Mouse (Mus musculus): ENCODE measurements around the gene Usp10. TPM values are rescaled to one million over a fixed set of nuclear protein-coding genes. Genes with fewer than 3 reads are reported as not detected.

Gene Usp10
- polyA plus RNA-seq, 1 experiment from 2014 or later, result 187 TPM

GRCm38 (mm10) chr8:119897933-119898332 is 12.2 kb upstream of the Usp10 start:
- DNase-seq (ENCODE audit: low spot score), result no peak
- Histone ChIP-seq H3K9me3 (no peaks in the 10 kb centered on the region), H3K27ac (0 out of 2 replicates have a peak overlapping the region, but pooled peaks have one; percentile 53), H3K4me1 (peaks cover 24% of the 10 kb centered on the region), H3K27me3 (ENCODE audit: insufficient read depth, poor library complexity, severe bottlenecking) (peaks cover 28% of the 10 kb centered on the region), H3K4me3 (peak overlapping the region; percentile 29; the same call in 1 of the 2 replicates), H3K36me3 (no peaks in the 10 kb centered on the region)
- 12% methylated on average over 13 of the region's 13 CpGs for WGBS

DNA sequence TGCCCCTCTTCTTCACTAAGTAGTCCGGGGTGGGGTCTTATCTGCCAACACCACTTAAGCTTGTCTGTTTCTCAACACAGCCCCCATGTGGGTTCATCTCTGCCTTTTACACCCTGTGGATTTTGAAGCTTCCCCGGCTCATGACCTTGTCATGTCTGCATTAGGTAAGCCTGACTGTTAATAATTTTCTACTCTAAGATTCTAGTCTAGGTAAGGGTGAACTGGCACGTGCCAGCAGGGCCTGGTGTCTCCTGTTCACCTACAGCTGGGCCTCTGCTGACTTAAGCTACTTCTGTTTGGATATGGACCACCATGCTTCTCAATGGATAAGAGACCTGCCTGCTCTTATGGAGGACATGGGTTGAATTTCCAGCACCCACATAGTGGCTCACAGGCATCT is 8.8 kb upstream of the Usp10 start:
- Histone ChIP-seq H3K4me1 (peaks cover 32% of the 10 kb centered on the region), H3K9me3 (no peaks in the 10 kb centered on the region), H3K27me3 (ENCODE audit: insufficient read depth, poor library complexity, severe bottlenecking) (peaks cover 28% of the 10 kb centered on the region), H3K4me3 (no peak overlapping the region), H3K36me3 (no peaks in the 10 kb centered on the region), H3K27ac (no peak overlapping the region)
- no peak for DNase-seq (ENCODE audit: low spot score)
- WGBS, result 55% methylated on average over 3 of the region's 3 CpGs

- no peak overlapping the region for H3K4me3 ChIP-seq
- no peaks in the 10 kb centered on the region for H3K9me3 ChIP-seq
- H3K36me3 ChIP-seq, result no peaks in the 10 kb centered on the region
- H3K27ac ChIP-seq, result peak overlapping the region; percentile 13; the same call in 1 of the 2 replicates
- no peak for DNase-seq (ENCODE audit: low spot score)
- peaks cover 32% of the 10 kb centered on the region for H3K4me1 ChIP-seq
- H3K27me3 ChIP-seq (ENCODE audit: insufficient read depth, poor library complexity, severe bottlenecking), result peaks cover 26% of the 10 kb centered on the region
- 65% methylated on average over 8 of the region's 8 CpGs for WGBS
Measured at GRCm38 (mm10) chr8:119901952-119902351, 8.2 kb upstream of the Usp10 start.

DNA sequence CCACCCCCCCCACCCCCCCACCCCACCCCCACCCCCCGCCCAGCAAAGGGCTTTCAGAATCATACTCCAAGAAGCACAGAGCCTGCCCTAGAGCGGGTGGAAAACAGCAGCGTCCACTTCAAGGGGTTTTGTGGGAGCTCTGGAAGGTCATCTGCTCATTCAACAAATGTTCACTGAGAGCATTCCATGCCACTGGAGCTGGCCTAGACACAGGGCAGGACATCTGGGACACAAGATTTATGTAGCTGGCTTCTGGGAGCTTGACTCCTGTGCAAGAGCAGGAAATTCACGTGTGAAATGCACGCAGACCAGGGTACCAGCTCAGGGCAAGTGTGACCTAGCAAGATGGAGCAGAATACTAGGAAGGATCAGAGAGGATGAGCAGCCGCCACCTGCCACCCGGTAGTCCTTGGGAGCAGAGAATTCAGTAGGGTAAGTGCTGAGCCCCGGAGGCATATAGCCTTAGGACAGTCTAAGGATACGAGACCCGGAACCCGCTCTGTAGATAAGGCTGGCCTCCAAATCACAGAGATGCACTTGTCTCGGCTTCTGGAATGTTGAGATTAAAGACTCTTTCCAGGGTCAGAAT is 5.7 kb upstream of the Usp10 start:
- H3K9me3 ChIP-seq, result no peaks in the 10 kb centered on the region
- no peak overlapping the region for H3K27ac ChIP-seq
- DNase-seq (ENCODE audit: low spot score), result no peak
- H3K4me3 ChIP-seq, result no peak overlapping the region
- H3K36me3 ChIP-seq, result no peaks in the 10 kb centered on the region
- 29% methylated on average over 12 of the region's 12 CpGs for WGBS
- peaks cover 22% of the 10 kb centered on the region for H3K4me1 ChIP-seq
- H3K27me3 ChIP-seq (ENCODE audit: insufficient read depth, poor library complexity, severe bottlenecking), result peaks cover 2% of the 10 kb centered on the region; the same call in 1 of the 2 replicates

GRCm38 (mm10) chr8:119910547-119911257 is 542 bp downstream of the Usp10 start, which contains the start of gene Gm20388:
Gm20388 (plus strand) TSS chr8:119910841.
- Histone ChIP-seq H3K4me3 (peak within 1 kb of the TSS; percentile 91), H3K27ac (peak within 1 kb of the TSS; percentile 99), H3K4me1 (peaks cover 47% of the 10 kb centered on the region), H3K27me3 (ENCODE audit: insufficient read depth, poor library complexity, severe bottlenecking) (no peaks in the 10 kb centered on the region; the same call in none of the 2 replicates), H3K9me3 (no peaks in the 10 kb centered on the region), H3K36me3 (no peaks in the 10 kb centered on the region; the same call in 1 of the 2 replicates)
- DNase-seq (ENCODE audit: low spot score), result peak; percentile 95
- under 1% methylated on average over 95 of the region's 97 CpGs for WGBS

GRCm38 (mm10) chr8:119911258-119911962 is 1.2 kb downstream of the Usp10 start:
- peaks cover 54% of the 10 kb centered on the region for H3K4me1 ChIP-seq
- under 1% methylated on average over 30 of the region's 30 CpGs for WGBS
- no peak for DNase-seq (ENCODE audit: low spot score)

GRCm38 (mm10) chr8:119912643-119913042 is 2.5 kb downstream of the Usp10 start:
- Histone ChIP-seq H3K9me3 (no peaks in the 10 kb centered on the region), H3K36me3 (peaks cover under 1% of the 10 kb centered on the region; the same call in 1 of the 2 replicates), H3K27me3 (ENCODE audit: insufficient read depth, poor library complexity, severe bottlenecking) (no peaks in the 10 kb centered on the region; the same call in none of the 2 replicates), H3K4me3 (peak overlapping the region; percentile 91), H3K4me1 (peaks cover 66% of the 10 kb centered on the region), H3K27ac (no peak overlapping the region)
- no peak for DNase-seq (ENCODE audit: low spot score)
- WGBS, result 49% methylated on average over 6 of the region's 6 CpGs

More at GRCm38 (mm10) chr8:119911258-119911962, 1.2 kb downstream of the Usp10 start:
- no peaks in the 10 kb centered on the region; the same call in none of the 2 replicates for H3K27me3 ChIP-seq (ENCODE audit: insufficient read depth, poor library complexity, severe bottlenecking)
- peak overlapping the region; percentile 91 for H3K4me3 ChIP-seq
- no peaks in the 10 kb centered on the region; the same call in 1 of the 2 replicates for H3K36me3 ChIP-seq
- peak overlapping the region; percentile 99 for H3K27ac ChIP-seq
- no peaks in the 10 kb centered on the region for H3K9me3 ChIP-seq

- Histone ChIP-seq H3K4me3 (peak overlapping the region; percentile 91; the same call in 1 of the 2 replicates), H3K9me3 (no peaks in the 10 kb centered on the region), H3K4me1 (peaks cover 72% of the 10 kb centered on the region), H3K27ac (no peak overlapping the region), H3K27me3 (ENCODE audit: insufficient read depth, poor library complexity, severe bottlenecking) (no peaks in the 10 kb centered on the region; the same call in 1 of the 2 replicates), H3K36me3 (peaks cover 5% of the 10 kb centered on the region)
- no peak for DNase-seq (ENCODE audit: low spot score)
- WGBS, result 72% methylated on average over 3 of the region's 3 CpGs
Measured at GRCm38 (mm10) chr8:119913181-119913580, 3.0 kb downstream of the Usp10 start.

- DNase-seq (ENCODE audit: low spot score), result no peak
- H3K9me3 ChIP-seq, result no peaks in the 10 kb centered on the region
- no peak overlapping the region for H3K4me3 ChIP-seq
- no peaks in the 10 kb centered on the region; the same call in 1 of the 2 replicates for H3K27me3 ChIP-seq (ENCODE audit: insufficient read depth, poor library complexity, severe bottlenecking)
- 64% methylated on average over 2 of the region's 2 CpGs for WGBS
- peaks cover 76% of the 10 kb centered on the region for H3K4me1 ChIP-seq
- H3K27ac ChIP-seq, result no peak overlapping the region
- H3K36me3 ChIP-seq, result peaks cover 14% of the 10 kb centered on the region
Measured at GRCm38 (mm10) chr8:119914161-119914560, 4.0 kb downstream of the Usp10 start.

DNA sequence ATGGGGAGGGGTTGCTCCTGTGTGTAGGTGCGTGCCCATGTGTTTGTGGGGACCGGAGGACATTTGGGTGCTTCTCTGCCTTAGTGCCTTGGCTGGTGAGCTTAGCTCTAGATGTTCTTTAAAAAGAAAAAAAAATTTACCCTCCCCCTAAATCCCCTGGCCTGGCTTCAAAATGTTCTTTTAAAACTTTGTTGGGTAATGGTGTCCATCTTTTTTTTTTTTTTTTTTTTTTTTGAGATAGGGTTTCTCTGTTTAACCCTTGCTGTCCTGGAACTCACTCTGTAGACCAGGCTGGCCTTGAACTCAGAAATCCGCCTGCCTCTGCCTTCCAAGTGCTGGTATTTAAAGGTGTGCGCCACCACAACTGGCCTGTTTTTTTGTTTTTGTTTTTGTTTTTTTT is 5.1 kb downstream of the Usp10 start:
- no peaks in the 10 kb centered on the region for H3K9me3 ChIP-seq
- peaks cover 20% of the 10 kb centered on the region for H3K36me3 ChIP-seq
- no peak overlapping the region for H3K27ac ChIP-seq
- WGBS, result 81% methylated on average over 4 of the region's 4 CpGs
- H3K4me3 ChIP-seq, result no peak overlapping the region
- no peak for DNase-seq (ENCODE audit: low spot score)
- peaks cover 73% of the 10 kb centered on the region for H3K4me1 ChIP-seq
- H3K27me3 ChIP-seq (ENCODE audit: insufficient read depth, poor library complexity, severe bottlenecking), result no peaks in the 10 kb centered on the region

DNA sequence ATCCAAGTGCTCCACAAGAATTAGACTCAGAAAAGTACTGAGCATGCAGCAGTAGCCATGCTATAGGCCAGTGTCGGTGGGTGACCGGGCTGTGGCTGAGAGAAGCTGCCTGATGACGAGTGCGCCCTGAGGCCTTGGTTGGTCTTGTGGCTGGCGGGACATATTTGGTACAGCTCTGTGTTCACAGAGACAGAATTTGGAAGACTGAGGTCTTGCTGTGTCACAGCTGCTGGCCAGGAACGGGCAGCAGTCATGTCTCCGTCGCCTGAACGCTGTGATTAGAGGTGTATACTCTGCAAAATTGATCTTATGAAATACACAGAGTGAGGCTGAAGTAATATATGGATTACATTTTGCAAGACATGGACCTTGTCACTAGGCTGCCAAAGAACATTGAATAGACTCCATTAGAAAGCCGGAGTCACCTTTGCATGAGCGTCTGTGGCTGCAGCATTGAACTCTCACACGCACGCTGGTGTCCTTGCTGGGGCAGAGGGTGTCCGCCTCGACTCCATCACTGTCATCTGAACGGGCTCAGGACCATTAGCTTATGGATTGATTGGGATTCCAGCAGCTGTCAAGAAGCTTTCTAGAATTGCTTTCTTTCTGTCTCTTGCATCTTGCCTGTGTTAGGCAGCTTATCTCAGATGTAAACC is 6.2 kb downstream of the Usp10 start:
- no peak overlapping the region for H3K4me3 ChIP-seq

DNA sequence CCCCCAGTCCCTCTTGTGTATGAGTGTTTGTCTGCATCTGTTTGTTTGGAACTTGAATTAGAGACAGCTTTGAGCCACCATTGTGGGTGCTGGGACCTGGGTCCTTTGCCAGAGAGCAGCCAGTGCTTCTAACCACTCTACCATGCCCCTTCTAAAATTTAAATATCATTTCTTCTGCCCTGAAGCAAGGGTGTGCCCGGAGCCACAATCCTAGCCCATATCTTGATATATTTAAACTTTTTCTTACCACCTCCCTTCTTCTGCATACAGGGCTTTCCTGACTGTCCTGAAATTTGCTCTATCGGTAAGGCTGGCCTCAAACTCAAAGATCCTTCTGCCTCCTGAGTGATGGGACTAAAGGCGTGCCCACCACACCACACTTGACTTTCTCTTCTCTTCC is 7.3 kb downstream of the Usp10 start:
- Histone ChIP-seq H3K9me3 (no peaks in the 10 kb centered on the region), H3K36me3 (peaks cover 23% of the 10 kb centered on the region), H3K27me3 (ENCODE audit: insufficient read depth, poor library complexity, severe bottlenecking) (no peaks in the 10 kb centered on the region), H3K27ac (peak overlapping the region; percentile 67), H3K4me3 (no peak overlapping the region), H3K4me1 (peaks cover 75% of the 10 kb centered on the region)
- WGBS, result 77% methylated on average over 3 of the region's 3 CpGs
- DNase-seq (ENCODE audit: low spot score), result no peak

More for the DNA sequence above, 6.2 kb downstream of the Usp10 start:
- Histone ChIP-seq H3K4me1 (peaks cover 77% of the 10 kb centered on the region), H3K9me3 (no peaks in the 10 kb centered on the region), H3K36me3 (peaks cover 23% of the 10 kb centered on the region), H3K27me3 (ENCODE audit: insufficient read depth, poor library complexity, severe bottlenecking) (no peaks in the 10 kb centered on the region), H3K27ac (no peak overlapping the region)
- WGBS, result 59% methylated on average over 16 of the region's 16 CpGs
- no peak for DNase-seq (ENCODE audit: low spot score)
